Mouse (Mus musculus): ENCODE results near the gene Olfr50.

Olfr50 gene

GRCm38 (mm10) chr2:36790238-36790637 lies at the start of gene Olfr50:
TSS of gene Olfr50 (plus strand) at chr2:36790538.
- DNase-seq (ENCODE audit: low spot score in 2 of 2): no peak

GRCm38 (mm10) chr2:36783976-36784375 lies 6.4 kb upstream of the Olfr50 start, which contains the start of gene Olfr348:
TSS of gene Olfr348 (plus strand) at chr2:36784276.
- no peak for DNase-seq (ENCODE audit: low spot score in 2 of 2)

DNA sequence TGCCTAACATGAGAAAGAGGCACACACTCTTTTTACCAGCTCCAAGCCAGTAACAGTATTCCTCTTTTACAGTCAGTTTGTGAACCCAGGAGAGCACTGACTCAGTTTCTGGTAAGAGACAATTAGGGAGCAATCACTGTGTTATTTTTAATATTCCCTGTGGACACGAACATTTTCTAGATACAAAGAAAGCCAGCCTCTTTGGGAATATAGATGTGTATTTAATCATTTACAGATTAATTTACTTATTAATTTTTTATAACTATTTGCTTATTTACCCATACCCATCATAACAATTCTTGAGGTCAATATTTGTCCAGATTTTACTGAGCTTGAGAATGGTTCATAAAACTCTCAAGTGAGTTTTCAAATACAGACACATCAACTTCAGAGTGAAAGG lies 26.6 kb downstream of the Olfr50 start, which contains the start of gene Olfr3:
TSS of gene Olfr3 (minus strand) at position 101 of the 400 bp plus-strand sequence.
- no peak for DNase-seq (ENCODE audit: low spot score in 2 of 2)

- DNase-seq (ENCODE audit: low spot score in 2 of 2): no peak
Measured at GRCm38 (mm10) chr2:36846010-36846409, 55.7 kb downstream of the Olfr50 start, which contains the start of gene Olfr350. TSS of gene Olfr350 (plus strand) at chr2:36846310.

Data from right cerebral cortex, postnatal 10 days (tissue).